Mouse (Mus musculus) CD4-positive naive resting alpha-beta T cell, adult 76 days (primary cell): Measurements from ENCODE around the gene Stac2. TPM values are rescaled to one million over a fixed set of nuclear protein-coding genes. Genes with fewer than 3 reads are reported as not detected.

ENCODE experiments used
- total RNA-seq: library from RNA; stranded (reverse); gene quantifications from one replicate; pipeline ENCODE4 v1.2.4, GENCODE M21; 2023

Gene Stac2
- 2.3 TPM for total RNA-seq

DNA sequence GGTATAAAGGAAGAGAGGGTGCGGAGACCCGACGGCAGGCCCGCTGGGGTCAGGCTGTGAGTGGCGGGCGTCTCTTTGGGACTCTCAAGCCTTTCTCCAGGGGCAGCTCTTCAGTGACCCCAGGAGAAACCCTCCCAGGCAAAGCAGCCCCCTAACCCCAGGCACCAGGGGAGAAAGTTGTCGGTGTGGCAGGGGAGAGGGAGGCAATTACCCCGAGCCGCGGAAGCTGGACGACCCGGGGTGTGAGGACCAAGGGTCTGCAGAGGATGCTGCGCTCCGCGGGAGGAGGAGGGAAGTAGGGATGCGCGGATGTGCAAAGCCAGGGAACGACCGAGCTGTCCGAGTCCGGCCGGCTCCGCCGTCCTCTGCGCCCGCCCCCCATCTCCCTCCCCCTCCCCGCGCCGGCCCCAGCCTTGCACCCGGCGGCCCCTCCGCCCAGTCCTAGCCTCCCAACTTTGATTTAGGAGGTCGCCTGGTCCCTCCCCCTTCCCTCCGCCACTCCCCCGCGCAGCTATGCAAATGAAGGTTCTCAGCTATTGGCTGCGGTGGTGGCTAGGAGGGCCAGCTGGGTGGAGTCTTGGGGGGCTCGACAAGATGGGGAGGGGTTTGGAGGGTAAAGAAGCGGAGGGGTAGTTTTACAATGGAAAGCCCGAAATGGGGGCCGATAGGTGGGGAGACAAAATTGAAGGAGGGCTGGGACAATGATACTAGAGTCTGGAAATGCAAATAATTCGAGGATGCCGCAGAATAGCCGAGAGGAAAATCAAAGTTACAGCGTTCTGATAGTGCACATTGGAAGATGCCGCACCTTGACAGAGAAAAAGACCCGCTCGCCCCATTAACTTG, at the start of gene Stac2:
Gene Stac2 (minus strand): TSS at position 474 of the 846 bp plus-strand sequence.

GRCm38 (mm10) chr11:98026570-98027296, 26.5 kb downstream of the Stac2 start, which contains the start of gene Rpl19:
Gene Rpl19 (plus strand): TSS chr11:98026710.

GRCm38 (mm10) chr11:98022555-98023371, 30.5 kb downstream of the Stac2 start, which contains the start of gene Cacnb1:
Gene Cacnb1 (minus strand): TSS chr11:98023034.

GRCm38 (mm10) chr11:97995564-97996288, 57.5 kb downstream of the Stac2 start, which contains the start of gene Arl5c:
Gene Arl5c (minus strand): TSS chr11:97996181.

Other genes with a start within 250 kb of the Stac2 start
- gene B230217C12Rik, start 212.7 kb downstream of the Stac2 start, total RNA-seq: 0.85 TPM
- 0.73 TPM for gene Fbxo47, start 169.3 kb downstream of the Stac2 start, total RNA-seq
- 1.1 TPM for gene Plxdc1, start 67.0 kb downstream of the Stac2 start, total RNA-seq
- 59.7 TPM for gene Arl5c, start 57.3 kb downstream of the Stac2 start, total RNA-seq
- 22.1 TPM for gene Cacnb1, start 30.4 kb downstream of the Stac2 start, total RNA-seq
- 2,794 TPM for gene Rpl19, start 26.8 kb downstream of the Stac2 start, total RNA-seq
- gene Fbxl20, start 96.9 kb upstream of the Stac2 start, total RNA-seq: 45.3 TPM
- gene Med1, start 139.8 kb upstream of the Stac2 start, total RNA-seq: 70.4 TPM
- 103 TPM for gene Cdk12, start 149.6 kb upstream of the Stac2 start, total RNA-seq